Comparison of ENCODE assay signal across 26 mouse cellular contexts in genomic region chr5:82034776-82035175, GRCm38 (mm10).
DNase-seq lines count a peak whose midpoint lies in the region; ATAC-seq lines count a peak whose summit lies in the region.
"Had no signal": no experiment of that assay in that cellular context is flagged by ENCODE, and none has a peak within 500 bp of the region (broad histone marks: within the 10 kb centered on the region; RNA-seq: fewer than 3 reads in every experiment).

No protein-coding gene starts in this region.

- no peak for ATAC-seq in heart, embryonic 11.5 days (replicated peaks; ENCODE audit: insufficient number of reproducible peaks, low FRiP score, low TSS enrichment)
- ATAC-seq: CD4-positive, CD25-positive, alpha-beta regulatory T cell, adult 4 months; midbrain, embryonic 16.5 days had no signal

- H3K4me2 ChIP-seq in heart, embryonic 11.5 days = no peak overlapping the region
- H3K4me2 ChIP-seq: heart, embryonic 15.5 days; hindbrain, embryonic 13.5 days; limb, embryonic 15.5 days; neural tube, embryonic 13.5 days had no signal

- no peaks in the 10 kb centered on the region for H3K4me1 ChIP-seq in heart, embryonic 11.5 days (ENCODE audit: control insufficient read depth, insufficient read depth, low read length)
- H3K4me1 ChIP-seq: forebrain, embryonic 10.5 days; heart, embryonic 15.5 days; hindbrain, embryonic 13.5 days; limb, embryonic 15.5 days; midbrain, embryonic 10.5 days; neural tube, embryonic 13.5 days had no signal

- H3K9me3 ChIP-seq in heart, embryonic 11.5 days (replicated peaks; ENCODE audit: control insufficient read depth, low read length) = no peaks in the 10 kb centered on the region
- H3K9me3 ChIP-seq: forebrain, embryonic 10.5 days; heart, embryonic 15.5 days; hindbrain, embryonic 13.5 days; limb, embryonic 15.5 days; midbrain, embryonic 10.5 days; neural tube, embryonic 13.5 days had no signal

- H3K27ac ChIP-seq in heart, embryonic 11.5 days (ENCODE audit: low read depth, low read length) = no peak overlapping the region
- H3K27ac ChIP-seq: forebrain, embryonic 10.5 days; heart, embryonic 15.5 days; hindbrain, embryonic 13.5 days; limb, embryonic 15.5 days; liver, embryonic 14.5 days; midbrain, embryonic 10.5 days; neural tube, embryonic 13.5 days had no signal

- DNase-seq in cerebellum, postnatal 14 days = peak; percentile 35 to 50
- DNase-seq in cerebellum, adult 8-10 months = no peak
- DNase-seq in heart, adult 9 months (ENCODE audit: low spot score in 2 of 2) = peak; percentile 19 to 31
- DNase-seq in lung, postnatal 14 days = peak; percentile 1
- DNase-seq in lung, postnatal 25 days (ENCODE audit: low spot score) = no peak
- no peak for DNase-seq in gastrocnemius, postnatal 10 days
- no peak for DNase-seq in MN1 (ENCODE audit: low spot score)
- DNase-seq: adrenal gland, adult 8-10 months; cerebellum, adult 18-20 months; kidney, adult 18-20 months; kidney, postnatal 4 days; layer of hippocampus, adult 9-11 months; retina, postnatal 1 day; right cerebral cortex, postnatal 25 days; spleen, adult 18-20 months had no signal

- H3K4me3 ChIP-seq in heart, embryonic 11.5 days (ENCODE audit: low read depth, low read length) = no peak overlapping the region
- H3K4me3 ChIP-seq: forebrain, embryonic 10.5 days; heart, embryonic 15.5 days; hindbrain, embryonic 13.5 days; limb, embryonic 15.5 days; midbrain, embryonic 10.5 days; myocyte; neural tube, embryonic 13.5 days had no signal

- no peaks in the 10 kb centered on the region for H3K27me3 ChIP-seq in heart, embryonic 11.5 days (ENCODE audit: control insufficient read depth, insufficient read depth, low read length)
- H3K27me3 ChIP-seq: heart, embryonic 15.5 days; hindbrain, embryonic 13.5 days; limb, embryonic 15.5 days; neural tube, embryonic 13.5 days had no signal

- 85% methylated on average over 7 of the region's 7 CpGs for WGBS in heart, embryonic 11.5 days (ENCODE audit: insufficient replicate concordance)

- no peak overlapping the region for H3K9ac ChIP-seq in heart, embryonic 11.5 days (ENCODE audit: low read depth, low read length)
- H3K9ac ChIP-seq: heart, embryonic 15.5 days; hindbrain, embryonic 13.5 days; limb, embryonic 15.5 days; liver, embryonic 14.5 days; neural tube, embryonic 13.5 days had no signal

- H3K36me3 ChIP-seq in heart, embryonic 11.5 days (ENCODE audit: control insufficient read depth, insufficient read depth, low read length) = no peaks in the 10 kb centered on the region
- H3K36me3 ChIP-seq: forebrain, embryonic 10.5 days; heart, embryonic 15.5 days; hindbrain, embryonic 13.5 days; limb, embryonic 15.5 days; midbrain, embryonic 10.5 days; neural tube, embryonic 13.5 days had no signal

Comparison
In these comparisons a context has a peak if more than half of its experiments do, and no peak if none do; other contexts are left out.
1. DNase-seq: peak in cerebellum, postnatal 14 days (2 of 2), heart, adult 9 months (2 of 2) and lung, postnatal 14 days (single experiment); none in cerebellum, adult 8-10 months (single experiment), lung, postnatal 25 days (single experiment), gastrocnemius, postnatal 10 days (single experiment) and MN1 (single experiment).